ENCODE assay signal across 8 mouse cellular contexts in the genomic region with DNA sequence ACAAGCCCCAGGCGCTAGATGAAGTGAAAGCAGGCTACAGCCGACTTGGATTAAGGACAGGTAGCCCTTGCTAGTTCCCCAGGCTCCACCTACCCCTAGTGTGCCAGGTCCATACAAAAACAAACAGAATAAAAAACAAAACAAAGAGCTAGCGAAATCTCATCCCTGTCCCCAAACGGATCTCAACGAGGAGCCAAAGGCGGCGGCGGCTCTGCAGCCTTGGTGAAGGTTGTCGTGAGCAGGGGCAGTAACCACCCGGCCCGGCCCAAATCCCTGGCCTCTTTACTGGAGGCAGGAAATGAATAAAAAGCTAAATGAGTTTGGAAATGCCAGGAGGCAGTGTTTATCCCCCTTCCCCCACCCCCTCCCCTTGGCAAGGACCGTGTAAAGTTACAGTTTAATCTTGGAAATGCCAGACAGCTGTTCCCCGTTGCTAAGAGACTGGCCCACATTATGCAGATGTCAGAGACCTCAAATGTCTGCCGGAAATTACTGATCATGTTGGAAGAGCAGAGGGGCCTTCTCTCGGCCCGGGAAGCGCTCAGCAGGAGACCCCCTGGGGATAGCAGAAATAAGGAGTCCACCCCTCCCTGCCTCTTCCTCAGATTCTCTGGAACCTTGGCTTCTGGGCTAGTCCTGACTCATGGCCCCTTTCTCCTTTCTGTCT.
DNase-seq lines count a peak whose midpoint lies in the region; ATAC-seq lines count a peak whose summit lies in the region.

No protein-coding gene starts in this region.

- peak overlapping the region; percentile 3; the same call in 1 of the 2 replicates for H3K4me3 ChIP-seq in forebrain, embryonic 13.5 days
- 0 out of 2 replicates have a peak overlapping the region, but pooled peaks have one; percentile 12 for H3K4me3 ChIP-seq in midbrain, embryonic 12.5 days

- peak; percentile 39 to 41 for DNase-seq in layer of hippocampus, postnatal 36 days
- no peak for DNase-seq in layer of hippocampus, adult 11-12 months (ENCODE audit: low spot score)
- DNase-seq in adrenal gland, postnatal 10 days = peak; percentile 73
- DNase-seq in heart, postnatal 4 days = peak; percentile 64
- peak; percentile 55 to 83 for DNase-seq in left cerebral cortex, postnatal 14 days (ENCODE audit: low spot score in 2 of 2)
- no peak for DNase-seq in spleen, postnatal 10 days (ENCODE audit: low spot score in 2 of 2)

- intact Hi-C loops in left cerebral cortex, postnatal 14 days (cut with DNase I) = no loop called here

- peak overlapping the region; percentile 50 for H3K4me2 ChIP-seq in forebrain, embryonic 13.5 days
- H3K4me2 ChIP-seq in midbrain, embryonic 12.5 days (replicated peaks) = peak overlapping the region; percentile 37

- H3K27ac ChIP-seq in forebrain, embryonic 13.5 days = peak overlapping the region; percentile 97
- H3K27ac ChIP-seq in midbrain, embryonic 12.5 days (replicated peaks) = peak overlapping the region; percentile 94

- H3K4me1 ChIP-seq in forebrain, embryonic 13.5 days = peaks cover 86% of the 10 kb centered on the region
- H3K4me1 ChIP-seq in midbrain, embryonic 12.5 days = peaks cover 86% of the 10 kb centered on the region

- no peaks in the 10 kb centered on the region for H3K27me3 ChIP-seq in forebrain, embryonic 13.5 days
- H3K27me3 ChIP-seq in midbrain, embryonic 12.5 days = peaks cover 36% of the 10 kb centered on the region

- H3K9ac ChIP-seq in forebrain, embryonic 13.5 days = peak overlapping the region; percentile 55
- H3K9ac ChIP-seq in midbrain, embryonic 12.5 days (replicated peaks) = peak overlapping the region; percentile 32

- ATAC-seq in forebrain, embryonic 13.5 days = peak; percentile 20
- peak; percentile 48 for ATAC-seq in midbrain, embryonic 12.5 days (ENCODE audit: low FRiP score, low read depth)

- 1% methylated on average over 17 of the region's 17 CpGs for WGBS in forebrain, embryonic 13.5 days
- 4% methylated on average over 17 of the region's 17 CpGs for WGBS in midbrain, embryonic 12.5 days

- no peaks in the 10 kb centered on the region for H3K36me3 ChIP-seq in forebrain, embryonic 13.5 days (ENCODE audit: poor library complexity, severe bottlenecking)
- H3K36me3 ChIP-seq in midbrain, embryonic 12.5 days = no peaks in the 10 kb centered on the region

- no peaks in the 10 kb centered on the region for H3K9me3 ChIP-seq in forebrain, embryonic 13.5 days (replicated peaks)
- H3K9me3 ChIP-seq in midbrain, embryonic 12.5 days = no peaks in the 10 kb centered on the region

Comparison
In these comparisons a context has a peak if more than half of its experiments do, and no peak if none do; other contexts are left out.
1. DNase-seq: peak in layer of hippocampus, postnatal 36 days (2 of 2), adrenal gland, postnatal 10 days (single experiment), heart, postnatal 4 days (single experiment) and left cerebral cortex, postnatal 14 days (2 of 2); none in layer of hippocampus, adult 11-12 months (single experiment) and spleen, postnatal 10 days (0 of 2).